Mouse (Mus musculus): ENCODE results near the gene Ckm.

Gene Ckm

DNA sequence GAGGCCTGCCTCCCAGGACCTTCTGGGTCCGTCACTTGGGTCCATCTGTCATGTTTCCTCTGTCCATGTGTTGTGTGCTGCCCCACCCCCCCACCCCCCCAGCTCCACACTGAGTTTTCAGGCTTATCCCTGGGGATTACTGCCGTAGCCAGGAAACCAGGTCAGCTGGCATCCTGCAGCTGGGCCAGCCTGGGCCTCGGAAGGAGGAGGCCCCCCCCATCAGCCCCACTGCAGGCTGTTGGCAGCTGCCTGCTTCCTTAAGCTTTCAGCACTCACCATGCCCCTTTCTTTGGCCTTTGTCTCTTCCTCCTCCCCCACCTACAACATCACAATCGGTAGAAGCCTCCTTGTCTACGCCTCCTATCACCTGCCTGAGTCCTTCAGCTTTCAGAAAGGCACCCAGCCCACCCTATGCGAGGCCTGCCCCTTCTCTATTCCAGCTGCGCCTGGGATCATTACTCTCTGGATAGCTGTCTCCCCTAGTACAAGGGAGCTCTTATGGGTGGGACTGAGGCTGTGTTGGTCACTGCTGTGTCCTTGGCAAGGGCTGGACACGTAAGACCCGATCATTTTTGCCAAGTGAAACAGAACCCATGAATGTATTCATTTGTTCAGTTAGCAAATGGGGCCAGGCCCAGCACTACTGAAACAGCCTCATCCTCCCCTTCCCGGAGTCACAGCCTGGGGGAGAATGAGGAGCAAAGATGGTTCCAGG lies 15.7 kb upstream of the Ckm start:
- DNase-seq (ENCODE audit: low spot score): no peak

DNA sequence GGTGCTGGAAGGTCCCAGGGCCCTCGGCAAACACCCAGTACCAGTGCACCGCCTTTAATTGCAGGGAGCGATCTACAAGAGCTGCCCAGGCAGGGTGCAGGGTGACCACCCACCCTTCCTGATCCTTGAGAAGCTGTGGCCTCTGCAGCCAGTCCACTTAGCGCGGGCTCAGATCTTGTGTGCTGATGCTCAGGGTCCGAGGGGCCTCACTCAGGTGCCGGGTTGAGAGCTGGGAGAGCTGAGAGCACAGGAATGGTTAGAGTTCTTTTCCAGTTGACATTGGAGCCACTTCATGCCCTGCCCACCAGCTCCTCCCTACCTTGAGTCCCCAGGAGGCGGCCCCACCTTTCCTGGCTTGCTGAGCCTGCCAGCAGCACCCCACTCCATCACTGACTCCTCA lies 10.1 kb upstream of the Ckm start:
- DNase-seq (ENCODE audit: low spot score): no peak

DNA sequence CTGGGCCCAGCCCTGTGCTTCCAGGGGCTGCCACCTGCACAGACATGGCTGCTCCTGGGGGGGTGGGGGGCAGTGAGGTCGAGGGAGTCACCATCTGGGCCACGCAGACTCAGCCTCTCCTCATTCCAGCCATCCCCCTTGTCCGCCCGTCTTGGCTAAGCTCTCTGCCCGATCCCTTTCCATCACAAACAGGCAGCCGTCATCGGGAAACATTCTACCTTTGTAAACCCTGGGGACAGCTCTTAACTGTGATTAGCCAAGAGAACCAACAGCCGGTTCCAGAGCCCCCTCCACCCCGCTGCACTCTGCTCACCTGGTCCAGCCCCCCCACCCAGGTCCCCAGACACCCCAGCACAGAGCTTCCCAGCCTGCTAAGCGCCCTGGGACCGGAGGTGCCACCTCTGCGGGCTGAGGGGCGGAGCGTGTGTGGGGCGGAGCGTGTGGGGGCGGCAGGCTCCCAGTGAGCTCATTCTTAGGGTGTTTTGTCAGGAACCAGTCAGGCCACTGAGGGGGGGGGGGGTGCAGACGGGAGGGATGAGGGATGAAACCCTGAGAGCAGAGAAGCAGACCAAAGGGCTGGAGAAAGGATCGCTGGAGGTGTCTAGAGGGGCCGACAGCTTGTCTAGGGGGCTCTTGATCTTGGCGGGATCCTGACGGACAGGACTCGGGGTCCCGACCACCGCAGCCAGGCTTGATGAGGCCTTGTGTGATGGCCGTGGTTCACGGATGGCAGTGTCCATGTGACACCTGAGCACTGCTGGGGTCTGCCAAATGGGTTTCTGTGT lies 4.9 kb upstream of the Ckm start:
- peak; percentile 32 for DNase-seq (ENCODE audit: low spot score)

DNA sequence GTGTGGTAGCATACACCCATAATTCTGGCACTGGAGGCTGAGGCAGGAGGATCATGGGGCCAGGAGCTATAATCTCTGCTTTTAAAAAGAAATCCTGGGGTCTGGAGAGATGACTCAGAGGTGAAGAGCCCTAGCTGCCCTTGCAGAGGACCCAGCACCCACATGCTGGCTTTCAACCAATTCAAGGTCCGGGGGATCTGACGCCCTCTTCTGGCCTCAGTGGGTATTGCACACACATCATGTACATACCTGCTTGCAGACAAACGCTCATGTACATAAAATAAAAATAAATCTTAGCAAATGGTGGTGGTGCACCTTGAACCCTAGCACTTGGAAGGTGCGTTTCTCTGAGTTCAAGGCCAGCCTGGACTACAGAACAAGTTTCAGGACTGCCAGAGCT lies 3.6 kb upstream of the Ckm start:
- DNase-seq (ENCODE audit: low spot score): no peak

DNA sequence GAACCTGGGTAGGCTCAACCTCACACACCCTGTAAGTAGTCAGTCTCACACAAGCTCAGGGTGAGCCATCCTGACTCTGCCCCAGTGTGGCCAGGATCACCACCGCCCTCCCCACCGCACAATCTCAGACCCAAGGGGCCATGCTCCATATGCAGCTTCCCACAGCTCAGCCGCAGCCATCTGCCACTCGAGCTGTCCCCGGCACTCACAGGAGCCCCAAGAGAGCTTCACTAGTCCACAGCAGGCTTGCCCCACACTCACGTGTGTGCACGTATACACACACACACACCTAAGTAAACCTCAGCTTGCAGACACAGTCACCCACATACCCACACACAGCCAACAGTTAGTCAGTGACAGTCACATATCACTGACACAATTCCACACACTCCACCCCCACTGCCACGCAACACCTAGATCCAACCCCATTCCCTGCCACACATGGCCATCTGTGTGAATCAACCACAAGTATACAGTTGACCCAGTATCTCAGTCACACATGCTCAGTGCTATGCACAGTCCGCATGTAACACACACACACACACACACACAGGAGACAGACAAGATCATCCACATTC lies 2.0 kb upstream of the Ckm start:
- no peak for DNase-seq (ENCODE audit: low spot score)

DNA sequence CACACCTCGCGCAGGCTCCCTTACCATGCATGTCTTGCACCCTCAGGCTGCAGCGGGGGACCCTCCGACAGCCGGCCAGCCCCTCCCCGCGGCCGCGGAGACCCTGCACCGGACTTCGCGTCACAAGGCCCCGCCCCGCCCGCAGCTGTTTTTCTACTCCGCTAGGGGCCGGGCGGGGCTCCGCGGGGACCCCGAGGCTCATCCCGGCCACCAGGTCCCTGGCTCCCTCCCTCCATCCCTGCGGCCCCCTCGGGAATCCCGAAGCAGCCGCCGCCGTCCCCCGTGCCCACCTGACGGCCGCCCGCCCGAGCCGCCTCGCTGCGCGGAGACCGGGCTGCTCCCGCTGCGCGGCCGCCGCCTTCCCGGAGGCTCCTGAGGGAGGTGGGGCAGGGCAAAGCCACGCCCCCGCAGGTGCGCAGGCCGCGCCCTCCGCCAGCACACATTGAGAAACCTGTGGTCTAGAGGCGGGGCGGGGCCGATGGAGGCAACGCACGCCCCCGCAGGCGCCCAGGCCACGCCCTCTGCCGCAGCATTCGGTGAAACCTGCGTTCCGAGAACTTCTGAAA lies 762 bp upstream of the Ckm start, which contains the start of gene Klc3:
Klc3 (minus strand) TSS at position 374 of the 566 bp plus-strand sequence.
- peak; percentile 61 for DNase-seq (ENCODE audit: low spot score)

DNA sequence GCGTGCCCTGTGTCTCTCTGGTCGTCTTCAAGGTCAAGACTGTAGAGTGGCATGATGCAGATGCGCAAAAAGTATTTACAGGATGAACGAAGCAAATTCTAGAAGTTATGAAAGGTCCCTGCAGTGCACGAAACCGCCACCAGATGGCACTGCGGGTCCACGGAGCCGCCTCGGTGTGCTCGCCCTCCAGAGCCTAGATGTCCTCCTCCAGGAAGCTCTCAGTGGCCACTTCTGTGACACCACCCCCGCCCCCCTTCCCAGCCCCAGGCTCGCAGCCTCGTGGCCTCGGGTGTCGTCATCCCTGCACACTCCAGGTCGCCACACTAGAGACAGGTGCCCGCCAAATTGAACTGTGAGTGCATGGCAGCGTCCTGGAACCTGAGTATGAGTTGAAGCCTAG lies 841 bp downstream of the Ckm start:
- DNase-seq (ENCODE audit: low spot score): peak; percentile 88

DNA sequence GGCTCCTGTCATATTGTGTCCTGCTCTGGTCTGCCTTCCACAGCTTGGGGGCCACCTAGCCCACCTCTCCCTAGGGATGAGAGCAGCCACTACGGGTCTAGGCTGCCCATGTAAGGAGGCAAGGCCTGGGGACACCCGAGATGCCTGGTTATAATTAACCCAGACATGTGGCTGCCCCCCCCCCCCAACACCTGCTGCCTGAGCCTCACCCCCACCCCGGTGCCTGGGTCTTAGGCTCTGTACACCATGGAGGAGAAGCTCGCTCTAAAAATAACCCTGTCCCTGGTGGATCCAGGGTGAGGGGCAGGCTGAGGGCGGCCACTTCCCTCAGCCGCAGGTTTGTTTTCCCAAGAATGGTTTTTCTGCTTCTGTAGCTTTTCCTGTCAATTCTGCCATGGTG lies 5.2 kb downstream of the Ckm start:
- no peak for DNase-seq (ENCODE audit: low spot score)

DNA sequence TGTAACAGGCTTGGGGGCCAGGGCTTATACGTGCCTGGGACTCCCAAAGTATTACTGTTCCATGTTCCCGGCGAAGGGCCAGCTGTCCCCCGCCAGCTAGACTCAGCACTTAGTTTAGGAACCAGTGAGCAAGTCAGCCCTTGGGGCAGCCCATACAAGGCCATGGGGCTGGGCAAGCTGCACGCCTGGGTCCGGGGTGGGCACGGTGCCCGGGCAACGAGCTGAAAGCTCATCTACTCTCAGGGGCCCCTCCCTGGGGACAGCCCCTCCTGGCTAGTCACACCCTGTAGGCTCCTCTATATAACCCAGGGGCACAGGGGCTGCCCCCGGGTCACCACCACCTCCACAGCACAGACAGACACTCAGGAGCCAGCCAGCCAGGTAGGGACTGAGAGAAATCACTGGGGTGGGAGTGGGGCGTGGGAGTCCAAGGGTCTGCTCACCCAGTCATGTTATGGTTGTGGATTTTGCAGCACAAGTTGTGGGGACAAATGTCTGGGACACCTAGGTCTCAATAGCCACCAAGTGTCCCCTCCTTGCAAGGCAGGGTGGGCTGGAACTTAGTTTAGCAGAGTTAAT lies 6.3 kb downstream of the Ckm start:
- DNase-seq (ENCODE audit: low spot score): no peak

DNA sequence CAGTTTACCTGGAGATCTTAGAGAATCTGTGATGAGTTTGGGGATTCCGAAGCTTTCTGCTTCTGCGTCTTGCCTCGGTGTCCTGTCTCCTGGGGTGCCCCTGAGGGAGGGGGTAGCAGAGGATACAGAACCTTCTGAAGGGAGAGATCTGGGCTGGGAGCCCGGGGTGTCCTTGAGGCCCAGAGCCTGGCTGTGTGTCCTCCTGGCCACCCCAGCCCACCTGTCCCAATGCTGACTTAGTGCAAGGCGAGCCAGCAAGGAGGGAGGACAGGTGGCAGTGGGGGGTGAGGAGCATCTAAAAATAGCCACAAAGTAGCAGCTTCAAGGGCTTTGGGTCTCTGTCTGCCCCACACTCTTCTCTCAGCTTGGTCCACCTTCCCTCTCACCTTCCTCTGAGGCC lies 7.2 kb downstream of the Ckm start:
- DNase-seq (ENCODE audit: low spot score): no peak

DNA sequence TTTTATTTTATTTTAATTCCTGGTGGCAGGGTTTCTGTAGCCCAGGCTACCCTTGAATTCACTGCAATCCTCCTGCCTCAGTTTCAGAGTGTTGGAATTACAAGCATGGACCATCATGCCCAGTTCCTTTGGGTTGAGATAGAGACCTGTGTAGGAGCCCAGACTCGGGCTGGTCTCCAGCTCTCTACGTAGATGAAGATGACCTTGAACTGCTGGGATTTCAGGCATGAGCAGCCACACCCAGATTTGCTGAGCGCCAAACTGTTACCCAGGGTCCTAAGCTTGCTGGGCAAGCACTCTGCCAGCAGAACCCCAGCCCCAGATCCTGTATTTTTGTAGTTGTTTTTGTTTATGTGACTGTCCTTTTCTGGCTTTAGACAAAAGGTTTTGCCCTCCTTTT lies 8.9 kb downstream of the Ckm start:
- DNase-seq (ENCODE audit: low spot score): no peak

DNA sequence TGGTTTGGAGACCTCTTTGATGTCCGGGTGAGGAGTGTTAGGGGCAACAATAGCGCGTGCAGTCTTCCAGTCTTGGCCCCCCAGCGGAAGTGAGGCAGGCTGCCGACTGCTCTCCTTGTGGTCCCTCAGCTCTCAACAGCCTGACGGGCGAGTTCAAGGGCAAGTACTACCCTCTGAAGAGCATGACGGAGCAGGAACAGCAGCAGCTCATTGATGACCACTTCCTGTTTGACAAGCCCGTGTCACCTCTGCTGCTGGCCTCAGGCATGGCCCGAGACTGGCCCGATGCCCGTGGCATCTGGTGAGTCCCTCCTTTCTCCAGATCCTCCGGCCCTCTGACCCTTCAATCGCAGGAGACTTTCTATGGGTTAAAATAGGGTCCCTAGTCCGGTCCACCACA lies 12.0 kb downstream of the Ckm start:
- no peak for DNase-seq (ENCODE audit: low spot score)

DNA sequence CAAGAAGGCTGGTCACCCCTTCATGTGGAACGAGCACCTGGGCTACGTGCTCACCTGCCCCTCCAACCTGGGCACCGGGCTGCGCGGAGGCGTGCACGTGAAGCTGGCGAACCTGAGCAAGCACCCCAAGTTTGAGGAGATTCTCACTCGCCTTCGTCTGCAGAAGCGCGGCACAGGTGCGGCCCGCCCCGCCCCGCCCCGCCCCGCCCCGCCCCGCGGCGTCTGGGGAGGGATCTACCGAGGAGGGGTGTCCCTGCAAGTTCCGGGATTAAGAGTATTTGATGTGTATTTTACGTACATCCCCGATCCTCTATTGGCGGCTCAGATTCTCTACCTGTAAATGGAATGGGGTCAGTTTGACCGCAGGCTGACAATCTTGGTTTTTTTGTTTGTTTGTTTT lies 15.5 kb downstream of the Ckm start:
- DNase-seq (ENCODE audit: low spot score): no peak

DNA sequence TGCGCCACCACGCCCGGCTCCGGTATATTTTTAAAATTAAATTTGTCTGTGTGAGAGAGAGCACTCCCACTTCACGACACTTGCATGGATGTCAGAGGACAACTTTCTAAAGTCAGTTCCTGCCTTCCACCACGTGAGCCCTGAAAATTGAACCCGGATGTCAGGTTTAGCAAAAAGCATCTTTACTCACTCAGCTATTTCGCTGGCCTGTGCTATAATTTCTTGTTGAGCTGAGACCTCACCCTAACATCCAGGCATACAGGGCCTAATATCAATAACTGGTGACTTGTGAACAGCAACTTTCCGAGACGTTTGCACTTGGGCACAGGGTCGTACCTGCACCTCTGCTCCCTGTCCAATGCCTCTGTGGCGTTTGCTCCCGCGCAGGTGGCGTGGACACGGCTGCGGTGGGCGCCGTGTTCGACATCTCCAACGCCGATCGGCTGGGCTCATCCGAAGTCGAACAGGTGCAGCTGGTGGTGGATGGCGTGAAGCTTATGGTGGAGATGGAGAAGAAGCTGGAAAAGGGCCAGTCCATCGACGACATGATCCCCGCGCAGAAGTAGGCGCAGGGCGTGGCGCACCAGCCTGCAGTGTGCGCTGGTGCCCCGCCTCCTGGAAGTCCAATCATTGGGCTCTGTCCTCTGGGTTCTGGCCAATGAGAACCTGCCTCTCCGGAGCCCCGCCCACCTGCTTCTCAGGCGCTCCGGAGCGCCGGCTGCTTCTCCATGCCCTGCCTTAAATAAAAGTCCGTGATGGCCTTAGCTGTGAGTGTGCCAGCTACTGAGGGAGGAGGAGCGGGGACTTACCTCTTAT lies 16.5 kb downstream of the Ckm start:
- DNase-seq (ENCODE audit: low spot score): peak; percentile 94

DNA sequence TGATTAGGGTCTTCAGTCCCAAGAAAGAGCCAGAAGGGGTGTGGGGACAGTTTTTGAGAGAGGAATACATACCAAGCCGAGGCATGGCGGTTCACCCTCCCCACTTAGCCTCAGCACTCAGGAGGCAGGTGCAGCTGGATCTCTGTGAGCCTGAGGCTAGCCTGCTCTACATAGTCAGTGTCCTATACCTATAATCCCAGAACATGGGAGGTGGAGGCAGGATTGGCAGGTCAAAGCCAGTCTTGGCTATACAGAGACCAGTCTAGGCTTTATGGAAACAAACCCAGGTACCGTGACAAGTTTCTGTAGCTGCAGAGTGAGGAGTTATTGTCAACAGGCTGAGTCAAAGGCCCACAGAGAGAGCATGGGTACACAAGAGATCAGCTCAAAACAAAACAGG lies 18.5 kb downstream of the Ckm start:
- no peak for DNase-seq (ENCODE audit: low spot score)

DNA sequence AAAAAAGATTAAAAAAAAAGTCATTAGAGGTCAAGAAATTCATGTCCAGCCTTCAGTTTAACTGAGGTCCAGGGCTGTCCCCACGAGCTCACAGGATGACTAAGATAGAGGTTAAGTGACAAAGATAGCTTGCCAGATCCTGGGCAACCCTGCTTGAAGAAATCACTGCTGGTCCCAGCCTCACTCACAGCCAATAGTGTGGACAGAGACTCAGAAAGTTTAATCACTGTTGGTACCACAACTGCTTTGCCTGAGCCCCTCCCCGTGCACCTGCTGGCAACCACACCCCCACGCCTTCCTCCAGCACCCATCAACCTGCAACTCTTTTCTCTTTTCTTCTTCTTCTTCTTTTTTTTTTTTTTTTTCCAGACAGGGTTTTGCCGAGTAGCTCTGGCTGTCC lies 19.5 kb downstream of the Ckm start:
- DNase-seq (ENCODE audit: low spot score): no peak

DNA sequence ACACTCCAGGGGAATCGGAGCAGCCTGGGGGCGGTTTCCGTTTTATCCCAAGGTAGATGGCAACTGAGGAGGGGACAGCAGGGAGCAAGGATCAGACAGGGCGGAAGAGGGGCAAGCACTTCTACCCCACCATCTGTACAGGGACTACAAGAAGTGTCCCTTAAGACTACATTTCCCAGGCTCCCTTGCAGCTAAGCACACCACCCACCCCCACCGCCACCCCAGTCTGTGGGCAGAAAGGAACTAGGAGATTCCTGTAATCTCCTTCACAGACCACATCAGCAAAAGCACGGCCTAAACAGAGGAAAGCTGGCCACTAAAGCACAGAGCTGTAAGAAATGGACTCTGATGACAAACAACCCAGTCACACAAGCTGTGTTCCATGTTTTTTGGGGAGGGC lies 21.8 kb downstream of the Ckm start:
- DNase-seq (ENCODE audit: low spot score): no peak

DNA sequence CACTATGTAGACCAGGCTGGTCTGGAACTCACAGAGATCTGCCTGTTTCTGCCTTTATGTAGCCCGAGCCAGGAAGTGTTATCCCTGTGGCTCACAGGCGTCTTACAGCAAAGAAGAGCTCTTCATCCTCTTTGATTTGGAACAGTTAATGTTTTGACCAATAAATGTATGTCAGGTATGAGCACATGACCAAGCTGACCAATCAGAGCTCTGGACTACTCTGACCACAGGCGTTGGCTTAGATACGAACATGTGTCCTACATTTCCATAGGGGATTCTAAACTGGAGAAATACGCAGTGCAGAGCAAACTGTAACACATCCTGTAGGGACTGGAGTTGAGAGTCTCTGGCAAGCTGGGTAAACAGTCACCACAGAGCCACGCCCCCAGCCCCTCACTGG lies 22.3 kb downstream of the Ckm start:
- no peak for DNase-seq (ENCODE audit: low spot score)

DNA sequence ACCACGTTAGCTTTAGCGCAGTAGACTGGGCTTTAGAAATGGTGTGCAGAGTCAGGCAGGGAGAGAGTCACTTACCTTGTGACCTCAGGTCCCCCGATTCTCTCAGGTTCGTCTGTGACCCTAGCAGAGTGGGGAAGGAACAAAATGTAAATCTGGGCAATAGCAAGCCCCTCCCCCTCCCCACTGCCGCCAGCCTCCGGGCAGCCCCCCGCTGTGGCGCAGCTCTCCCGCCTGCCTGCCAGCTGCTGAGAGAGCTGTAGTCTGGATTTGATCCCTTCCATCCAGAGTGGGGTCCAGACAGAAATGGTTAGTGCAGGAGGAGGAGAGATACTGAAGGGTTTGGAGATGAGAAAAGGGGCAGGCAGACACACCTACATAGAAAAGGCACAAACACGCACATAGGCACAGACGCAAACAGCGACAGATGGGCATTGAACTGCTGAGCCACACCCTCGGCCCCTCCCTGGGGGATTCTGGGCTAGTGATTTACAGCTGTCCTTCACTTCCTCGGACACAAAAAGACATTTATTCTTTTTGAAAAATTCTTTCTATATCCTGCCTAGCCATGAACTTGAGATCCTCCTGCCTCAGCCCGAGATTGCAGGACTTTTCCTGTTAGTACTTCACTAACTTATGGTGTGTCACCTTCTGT lies 23.5 kb downstream of the Ckm start:
- DNase-seq (ENCODE audit: low spot score): no peak

DNA sequence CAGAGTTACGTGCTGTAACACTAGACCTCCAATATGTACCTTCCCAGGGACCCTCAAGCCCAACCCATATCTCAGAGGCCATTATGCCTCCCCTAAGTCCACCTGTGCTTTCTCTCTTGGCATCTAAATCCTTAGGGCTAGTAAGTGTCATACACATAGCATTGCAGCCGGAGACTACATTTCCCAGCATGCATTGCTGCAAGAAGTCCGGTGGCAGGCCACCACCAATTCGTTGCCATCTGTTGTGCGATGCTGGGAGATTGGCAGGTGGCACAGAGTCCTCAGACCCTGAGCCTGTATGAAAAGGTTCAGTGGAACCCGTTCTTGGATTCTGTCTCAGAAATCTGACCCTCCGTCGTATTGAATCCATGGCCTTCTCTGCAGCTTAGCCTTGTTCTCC lies 25.1 kb downstream of the Ckm start:
- no peak for DNase-seq (ENCODE audit: low spot score)

DNA sequence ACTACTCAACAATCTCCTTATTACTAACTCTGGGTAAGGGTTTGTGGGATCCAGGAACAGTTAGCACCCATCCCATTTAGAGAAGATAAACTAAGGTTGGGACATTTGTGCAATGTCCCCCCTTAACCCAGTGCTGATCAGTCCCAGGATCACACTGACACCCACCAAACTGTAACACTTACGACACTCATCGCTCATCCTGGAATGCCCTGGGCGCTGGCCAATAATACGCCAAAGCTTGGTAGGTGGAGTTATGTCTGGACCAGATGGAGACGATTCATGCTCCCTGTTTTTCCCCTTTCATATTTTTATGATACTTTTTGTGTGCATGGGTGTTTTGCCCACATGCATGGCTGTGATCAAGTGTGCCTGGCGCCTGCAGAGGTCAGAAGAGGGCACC lies 25.8 kb downstream of the Ckm start:
- no peak for DNase-seq (ENCODE audit: low spot score)

Measured in embryo, embryonic 10.5 days (tissue).